Mouse (Mus musculus) neural tube, embryonic 12.5 days (tissue): ENCODE measurements around the gene Synj2. TPM values are rescaled to one million over a fixed set of nuclear protein-coding genes. Genes with fewer than 3 reads are reported as not detected.

Source experiments
- ATAC-seq: fragments of 200-750 bp; cut with Nextera tagmentation; 2 replicates; pipeline ENCODE4 v1.8.0; 2017; ENCODE audit warnings: low read depth, mild to moderate bottlenecking, moderate TSS enrichment, moderate library complexity; ENCODE audit not compliant: low FRiP score
- H3K27ac ChIP-seq: fragments of 300-500 bp; sonication (generic); 2 replicates; pipeline ENCODE4 v1.5.1; 2016
- H3K27me3 ChIP-seq: fragments of 300-500 bp; sonication (generic); replicated peaks from 2 replicates; pipeline ENCODE4 v1.6.1; 2016; ENCODE audit warnings: mild to moderate bottlenecking
- H3K36me3 ChIP-seq: fragments of 300-500 bp; sonication (generic); 2 replicates; pipeline ENCODE4 v1.6.1; 2016; ENCODE audit warnings: mild to moderate bottlenecking
- H3K4me1 ChIP-seq: fragments of 300-500 bp; sonication (generic); 2 replicates; pipeline ENCODE4 v1.6.1; 2016
- H3K4me2 ChIP-seq: fragments of 300-500 bp; sonication (generic); replicated peaks from 2 replicates; pipeline ENCODE4 v1.6.1; 2016; ENCODE audit warnings: mild to moderate bottlenecking
- H3K4me3 ChIP-seq: fragments of 300-500 bp; sonication (generic); 2 replicates; pipeline ENCODE4 v1.5.1; 2016
- H3K9ac ChIP-seq: fragments of 300-500 bp; sonication (generic); 2 replicates; pipeline ENCODE4 v1.6.1; 2016; ENCODE audit warnings: mild to moderate bottlenecking
- H3K9me3 ChIP-seq: fragments of 300-500 bp; sonication (generic); 2 replicates; pipeline ENCODE4 v1.6.1; 2016; ENCODE audit warnings: mild to moderate bottlenecking
- WGBS: fragments of 180-500 bp; shearing (Covaris S2); methylation state at CpG from one replicate; pipeline ENCODE4 v1.1.7; 2016; 5-methylcytosine and 5-hydroxymethylcytosine counted together
- polyA plus RNA-seq: library from polyadenylated mRNA; unstranded; fragments of >200 nt; fragmentation: Nextera tagmentation; extraction: Ambion mirVana; gene quantifications from 2 replicates; pipeline ENCODE4 v1.2.1, GENCODE M21; 2016

Gene Synj2
- polyA plus RNA-seq, 1 experiment from 2014 or later = 2.9 TPM

DNA sequence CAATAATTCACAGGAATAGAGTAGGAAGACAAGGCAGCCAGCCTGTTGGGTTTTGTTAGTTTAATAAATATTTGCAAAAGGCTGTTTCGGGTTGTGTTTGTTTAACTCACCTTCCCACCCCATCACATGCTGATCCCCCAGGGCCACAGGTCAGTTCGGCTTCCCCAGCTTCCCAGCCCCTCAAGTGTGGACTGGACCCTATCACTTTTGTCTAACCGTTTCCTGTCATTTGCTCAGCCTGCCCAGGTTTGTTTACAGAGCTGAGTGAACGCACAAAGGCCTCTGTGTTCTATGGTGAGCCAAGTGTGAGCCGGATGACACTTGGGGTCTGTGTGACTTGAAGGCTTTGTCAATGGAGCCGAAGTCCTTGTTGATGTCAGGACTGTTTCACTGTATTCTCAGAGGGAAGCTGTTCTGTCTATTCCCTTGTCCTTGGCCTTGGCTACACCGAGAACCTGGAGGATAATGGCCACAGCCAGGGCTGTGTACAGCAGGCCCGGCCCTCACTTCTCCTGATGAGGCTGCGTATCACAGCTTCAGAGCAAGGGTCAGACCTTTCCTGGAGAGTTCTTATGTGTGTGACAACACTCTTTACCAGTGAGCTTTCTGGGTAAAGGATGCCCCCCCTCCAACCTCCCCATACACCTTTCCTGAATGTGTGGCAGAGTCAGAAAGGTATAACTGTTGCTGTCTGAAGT lies 24.2 kb downstream of the Synj2 start:
- Histone ChIP-seq H3K9ac (no peak overlapping the region), H3K4me2 (no peak overlapping the region), H3K27ac (no peak overlapping the region), H3K36me3 (no peaks in the 10 kb centered on the region), H3K4me3 (no peak overlapping the region), H3K27me3 (no peaks in the 10 kb centered on the region), H3K4me1 (no peaks in the 10 kb centered on the region), H3K9me3 (no peaks in the 10 kb centered on the region)
- WGBS = 60% methylated on average over 9 of the region's 9 CpGs
- no peak for ATAC-seq

DNA sequence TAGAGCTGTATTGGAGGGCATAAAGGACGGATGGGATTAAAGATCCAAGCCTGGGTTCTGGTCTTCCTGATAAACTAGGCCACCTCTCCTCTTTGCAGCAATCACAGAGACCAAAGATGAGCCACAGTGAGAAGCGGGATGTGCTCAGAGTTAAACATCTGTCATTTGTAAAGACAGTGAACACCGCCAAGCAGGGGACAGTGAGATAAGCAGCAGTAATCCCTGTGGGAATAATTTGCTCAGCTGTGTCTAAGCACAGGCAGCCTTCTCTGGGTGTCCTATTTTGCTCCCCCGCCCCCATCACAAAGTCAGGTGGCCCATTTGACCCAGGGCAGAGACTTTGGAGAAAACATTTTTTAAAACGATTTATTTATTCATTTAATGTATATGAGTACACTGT lies 25.6 kb downstream of the Synj2 start:
- 85% methylated on average over 5 of the region's 5 CpGs for WGBS

DNA sequence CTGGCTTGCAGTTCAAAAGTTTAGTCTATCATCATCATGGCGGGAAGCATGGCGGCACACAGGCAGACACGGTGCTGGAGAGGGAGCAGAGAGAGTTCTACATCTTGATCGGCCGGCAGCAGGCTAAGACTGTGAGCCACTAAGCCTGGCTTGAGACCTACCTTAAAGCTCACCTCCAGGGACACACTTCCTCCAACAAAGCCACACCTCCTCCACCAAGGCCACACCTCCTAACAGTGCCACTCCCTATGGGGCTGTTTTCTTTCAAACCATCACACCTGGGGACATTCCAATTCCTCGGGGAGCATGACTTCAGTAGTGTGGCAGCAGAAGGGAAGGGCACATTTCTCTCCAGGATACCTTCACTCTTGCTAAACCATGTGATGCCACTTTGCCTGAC lies 27.5 kb downstream of the Synj2 start:
- H3K4me1 ChIP-seq = no peaks in the 10 kb centered on the region
- no peak overlapping the region for H3K9ac ChIP-seq
- no peaks in the 10 kb centered on the region for H3K9me3 ChIP-seq
- no peak overlapping the region for H3K4me2 ChIP-seq
- H3K27ac ChIP-seq = no peak overlapping the region
- 64% methylated on average over 6 of the region's 6 CpGs for WGBS
- no peaks in the 10 kb centered on the region for H3K36me3 ChIP-seq
- no peak for ATAC-seq
- no peaks in the 10 kb centered on the region for H3K27me3 ChIP-seq
- H3K4me3 ChIP-seq = no peak overlapping the region

More for the DNA sequence above, 25.6 kb downstream of the Synj2 start:
- Histone ChIP-seq H3K36me3 (no peaks in the 10 kb centered on the region), H3K4me2 (no peak overlapping the region), H3K27me3 (no peaks in the 10 kb centered on the region), H3K4me3 (no peak overlapping the region), H3K27ac (no peak overlapping the region), H3K9me3 (no peaks in the 10 kb centered on the region), H3K4me1 (no peaks in the 10 kb centered on the region), H3K9ac (no peak overlapping the region)
- no peak for ATAC-seq

DNA sequence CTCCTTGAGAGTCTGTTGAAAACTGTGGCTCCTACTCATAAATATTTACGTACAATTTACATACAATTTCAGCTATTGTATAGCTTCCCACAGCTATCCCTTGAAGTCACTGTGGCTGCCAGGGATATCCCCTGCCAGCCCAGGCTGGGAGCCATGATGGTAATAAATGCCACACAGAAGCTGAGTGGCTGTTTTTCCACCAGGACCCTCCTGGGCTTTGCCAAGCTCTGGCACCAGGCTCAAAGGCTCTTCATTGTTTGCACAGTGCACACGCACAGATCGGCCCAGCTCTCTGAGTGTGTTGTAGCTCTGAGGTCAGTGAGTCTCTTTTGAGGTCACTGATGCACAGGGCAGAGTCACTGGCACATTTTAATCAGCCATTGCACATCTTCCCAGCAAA lies 28.2 kb downstream of the Synj2 start:
- Histone ChIP-seq H3K27ac (no peak overlapping the region), H3K4me1 (no peaks in the 10 kb centered on the region), H3K4me3 (no peak overlapping the region), H3K9ac (no peak overlapping the region), H3K4me2 (no peak overlapping the region), H3K27me3 (no peaks in the 10 kb centered on the region), H3K36me3 (no peaks in the 10 kb centered on the region), H3K9me3 (no peaks in the 10 kb centered on the region)
- 57% methylated on average over 3 of the region's 3 CpGs for WGBS
- no peak for ATAC-seq

DNA sequence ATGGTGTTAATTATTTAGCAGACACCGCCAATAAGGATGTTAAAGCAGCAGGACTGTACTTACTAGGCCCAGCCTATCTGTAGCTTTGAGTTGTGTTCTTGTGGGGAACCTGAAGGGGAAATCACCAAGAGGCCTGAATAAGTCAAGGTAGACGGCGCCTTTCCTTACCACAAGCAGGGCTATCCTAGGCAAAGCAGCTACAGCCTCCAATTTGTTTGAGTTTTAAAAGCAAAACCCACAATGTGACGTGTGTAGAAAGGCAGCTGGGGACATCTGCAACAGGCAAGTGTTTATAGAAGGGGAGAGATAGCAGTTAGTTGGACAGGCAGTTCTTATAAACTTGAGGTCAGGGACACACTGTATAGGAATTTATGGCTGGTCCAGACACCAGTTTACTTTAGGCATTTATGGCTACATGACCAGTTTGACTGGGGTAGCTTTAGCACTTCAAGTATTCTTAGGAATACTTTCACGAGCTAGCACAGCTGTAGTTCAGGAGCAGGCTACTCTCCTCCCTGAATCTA lies 29.3 kb downstream of the Synj2 start:
- ATAC-seq = no peak
- Histone ChIP-seq H3K4me3 (no peak overlapping the region), H3K4me2 (no peak overlapping the region), H3K27ac (no peak overlapping the region), H3K9me3 (no peaks in the 10 kb centered on the region), H3K27me3 (no peaks in the 10 kb centered on the region), H3K4me1 (no peaks in the 10 kb centered on the region), H3K9ac (no peak overlapping the region), H3K36me3 (no peaks in the 10 kb centered on the region)
- WGBS = 88% methylated on average over 5 of the region's 5 CpGs

DNA sequence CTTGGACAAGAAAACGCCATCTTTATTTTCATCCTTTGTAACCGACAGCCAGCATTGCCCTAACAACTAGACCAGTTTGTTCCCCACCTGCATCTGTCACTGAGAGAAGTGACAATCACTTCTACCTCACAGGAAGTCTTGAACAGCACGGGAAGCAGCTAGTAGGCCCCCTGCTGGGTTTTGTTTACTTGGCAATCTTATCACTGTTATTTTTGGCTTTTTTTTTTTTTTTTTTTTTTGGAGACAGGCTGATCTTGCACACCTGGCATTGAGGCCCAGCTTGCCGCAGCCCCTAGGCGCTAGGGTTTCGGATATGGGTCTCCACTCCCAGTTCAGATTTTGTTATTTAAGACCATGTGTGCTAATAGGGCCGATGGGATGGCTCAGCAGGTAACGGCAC lies 32.5 kb downstream of the Synj2 start:
- no peaks in the 10 kb centered on the region for H3K36me3 ChIP-seq
- no peak overlapping the region for H3K9ac ChIP-seq
- no peaks in the 10 kb centered on the region for H3K9me3 ChIP-seq
- 0 out of 2 replicates have a peak, but pooled peaks cover 3% of the 10 kb centered on the region for H3K27me3 ChIP-seq
- WGBS = 74% methylated on average over 8 of the region's 8 CpGs
- no peak for ATAC-seq
- H3K4me1 ChIP-seq = no peaks in the 10 kb centered on the region
- H3K4me3 ChIP-seq = no peak overlapping the region
- no peak overlapping the region for H3K4me2 ChIP-seq
- H3K27ac ChIP-seq = no peak overlapping the region

DNA sequence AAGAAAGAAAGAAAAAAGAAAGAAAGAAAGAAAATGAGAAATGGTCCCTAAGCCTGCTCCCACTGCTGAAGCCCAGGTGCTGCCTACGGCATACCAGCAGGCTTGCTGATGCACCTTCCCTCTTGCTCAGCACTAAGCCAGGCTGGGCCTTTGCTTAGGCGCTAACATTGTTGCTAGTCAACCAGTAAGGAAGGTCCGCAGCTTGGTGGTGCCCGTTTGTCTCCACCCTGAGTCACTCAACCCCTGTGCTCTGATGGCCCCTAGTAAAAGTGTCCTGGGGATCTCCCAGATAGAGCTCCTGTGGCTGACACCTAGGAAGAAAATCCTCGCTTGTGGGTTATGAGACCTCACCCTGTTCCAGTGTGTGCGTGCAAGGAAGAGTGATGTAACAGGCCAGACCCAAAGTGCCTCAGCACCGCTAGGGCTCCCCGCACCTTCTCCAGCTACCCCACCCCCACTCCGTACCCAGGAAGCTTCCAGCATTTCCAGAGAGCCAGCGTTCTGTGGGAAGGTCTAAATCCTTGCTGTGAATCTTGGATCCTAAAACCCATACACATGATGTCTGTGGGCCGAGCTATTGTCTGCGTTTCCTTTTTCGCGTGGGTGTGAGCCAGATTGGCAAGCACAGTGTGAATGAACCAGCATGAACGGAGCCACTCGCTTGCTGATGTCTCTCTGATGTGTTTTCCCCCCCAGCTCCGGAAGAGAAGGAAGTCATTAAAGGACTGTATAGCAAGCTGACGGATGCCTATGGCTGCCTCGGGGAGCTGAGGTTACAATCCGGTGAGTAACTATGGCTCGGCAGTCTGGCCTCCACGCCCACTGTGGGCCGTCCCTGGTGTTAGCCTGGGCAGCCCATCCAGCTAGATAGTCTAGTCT lies 34.3 kb downstream of the Synj2 start:
- no peaks in the 10 kb centered on the region for H3K4me1 ChIP-seq
- H3K9ac ChIP-seq = no peak overlapping the region
- no peaks in the 10 kb centered on the region for H3K36me3 ChIP-seq
- no peak overlapping the region for H3K4me3 ChIP-seq
- 0 out of 2 replicates have a peak, but pooled peaks cover 3% of the 10 kb centered on the region for H3K27me3 ChIP-seq
- peak overlapping the region; percentile 16; the same call in 1 of the 2 replicates for H3K4me2 ChIP-seq
- ATAC-seq = no peak
- no peaks in the 10 kb centered on the region for H3K9me3 ChIP-seq
- WGBS = 41% methylated on average over 23 of the region's 23 CpGs
- H3K27ac ChIP-seq = no peak overlapping the region

- Histone ChIP-seq H3K9me3 (no peaks in the 10 kb centered on the region), H3K36me3 (no peaks in the 10 kb centered on the region), H3K9ac (no peak overlapping the region), H3K27me3 (0 out of 2 replicates have a peak, but pooled peaks cover 3% of the 10 kb centered on the region), H3K27ac (no peak overlapping the region), H3K4me1 (no peaks in the 10 kb centered on the region), H3K4me3 (no peak overlapping the region), H3K4me2 (no peak overlapping the region)
- 87% methylated on average over 20 of the region's 20 CpGs for WGBS
- ATAC-seq = no peak
Measured at GRCm38 (mm10) chr17:5976221-5977055, 35.4 kb downstream of the Synj2 start.

DNA sequence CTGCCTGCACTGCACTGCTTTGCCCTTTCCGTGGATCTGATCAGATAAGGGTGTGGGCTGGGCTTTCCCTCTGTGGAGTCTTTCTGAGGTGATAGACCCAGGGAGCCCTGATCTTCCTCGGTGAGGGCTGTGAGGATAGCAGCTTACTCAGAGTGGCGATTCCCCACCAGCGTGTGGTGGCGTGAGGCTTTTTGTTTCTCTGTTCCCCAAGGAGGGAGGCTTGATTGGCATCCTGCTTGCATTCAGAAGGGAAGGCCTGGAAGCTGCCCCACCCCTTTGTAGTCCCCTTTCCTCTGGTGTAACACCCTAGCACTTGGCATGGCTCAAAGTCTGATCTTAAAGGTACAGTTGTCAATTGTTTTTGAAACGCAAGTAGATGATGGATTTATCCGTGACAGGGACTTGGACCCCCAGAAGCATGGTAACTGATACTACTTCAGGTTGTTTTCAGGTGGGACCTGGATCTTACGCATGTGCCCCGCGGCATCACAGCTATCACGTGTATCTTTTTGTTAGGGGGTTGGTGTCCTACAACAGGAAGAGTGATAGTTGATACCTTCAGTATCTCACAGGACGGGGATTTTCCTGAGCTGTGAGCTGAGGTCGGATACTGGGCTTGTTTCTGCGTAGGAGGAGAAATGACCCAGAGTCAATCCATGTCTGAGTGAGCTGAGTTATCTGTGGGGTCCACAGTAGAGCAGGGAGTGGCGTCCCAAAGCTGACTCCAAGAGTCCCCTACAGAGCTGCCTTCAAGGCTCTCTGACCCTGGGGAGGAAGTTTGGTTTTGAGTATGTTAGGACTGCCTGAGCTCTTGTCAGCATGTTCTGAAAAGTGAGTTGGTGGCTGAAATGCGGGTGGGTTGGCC lies 36.2 kb downstream of the Synj2 start:
- no peak overlapping the region for H3K9ac ChIP-seq
- 0 out of 2 replicates have a peak, but pooled peaks cover 3% of the 10 kb centered on the region for H3K27me3 ChIP-seq
- H3K4me1 ChIP-seq = no peaks in the 10 kb centered on the region
- ATAC-seq = no peak
- 66% methylated on average over 16 of the region's 16 CpGs for WGBS
- H3K4me3 ChIP-seq = no peak overlapping the region
- H3K4me2 ChIP-seq = no peak overlapping the region
- H3K27ac ChIP-seq = no peak overlapping the region
- H3K9me3 ChIP-seq = no peaks in the 10 kb centered on the region
- H3K36me3 ChIP-seq = no peaks in the 10 kb centered on the region

DNA sequence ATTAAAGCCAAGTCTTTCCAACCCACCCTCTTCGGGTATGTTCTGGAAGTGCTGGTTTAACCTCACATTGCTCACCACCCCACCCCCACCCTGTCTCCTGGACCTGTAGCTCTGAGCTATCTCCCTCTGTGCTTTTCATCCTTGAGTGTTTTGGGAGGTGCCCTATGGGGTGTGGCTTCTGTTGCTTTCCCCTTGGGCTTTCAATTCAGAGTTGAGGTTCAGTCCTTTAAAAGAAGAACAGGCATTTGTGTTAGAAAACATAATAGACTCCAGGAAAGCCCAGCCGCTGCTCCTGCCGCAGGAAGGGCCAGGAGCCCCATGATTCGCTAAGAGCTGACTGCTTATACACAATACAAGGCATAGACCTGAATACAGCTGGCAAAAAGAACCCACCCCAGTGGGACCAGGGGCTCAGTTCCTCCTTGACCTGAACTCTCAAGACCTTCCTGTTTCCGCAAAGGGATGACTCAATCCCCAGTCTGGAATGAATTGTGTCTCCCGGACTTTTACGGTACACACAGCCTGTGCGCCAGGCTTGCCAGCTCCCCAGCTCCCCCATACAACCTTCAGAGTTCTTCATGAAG lies 36.9 kb downstream of the Synj2 start:
- no peaks in the 10 kb centered on the region for H3K9me3 ChIP-seq
- no peak for ATAC-seq
- 75% methylated on average over 8 of the region's 8 CpGs for WGBS
- H3K4me1 ChIP-seq = no peaks in the 10 kb centered on the region; the same call in 1 of the 2 replicates
- no peak overlapping the region for H3K27ac ChIP-seq
- H3K4me3 ChIP-seq = no peak overlapping the region
- no peaks in the 10 kb centered on the region for H3K36me3 ChIP-seq
- 0 out of 2 replicates have a peak, but pooled peaks cover 3% of the 10 kb centered on the region for H3K27me3 ChIP-seq
- H3K9ac ChIP-seq = no peak overlapping the region
- no peak overlapping the region for H3K4me2 ChIP-seq
